Mouse (Mus musculus) gonadal fat pad, adult 2 months (tissue): ENCODE results near the gene Rsph3a. TPM values are rescaled to one million over a fixed set of nuclear protein-coding genes. Genes with fewer than 3 reads are reported as not detected.

Source experiments
- polyA plus RNA-seq: library from polyadenylated mRNA; depleted of rRNA; stranded (reverse); fragments of >200 nt; gene quantifications from 2 replicates; pipeline ENCODE4 v1.2.3, GENCODE M21; 2012; rRNA removed

Gene Rsph3a
- polyA plus RNA-seq, 1 experiment: 63.3 TPM

Other genes with a start within 250 kb of the Rsph3a start
- gene Fndc1, start 118.3 kb upstream of the Rsph3a start, polyA plus RNA-seq: 3.9 and 10.7 TPM in 2 replicates
- gene Tagap, start 19.6 kb upstream of the Rsph3a start, polyA plus RNA-seq: 9.0 and 16.4 TPM in 2 replicates
- 1.2 and 3.1 TPM in 2 replicates for gene Gm49673, start 202.2 kb downstream of the Rsph3a start, polyA plus RNA-seq
- 72.6 and 117 TPM in 2 replicates for gene Rnaset2a, start 202.5 kb downstream of the Rsph3a start, polyA plus RNA-seq
- gene Fgfr1op, start 219.9 kb downstream of the Rsph3a start, polyA plus RNA-seq: 3.7 TPM in 2 replicates